Mouse (Mus musculus): ENCODE measurements around the gene Gabra2.
A peak's percentile ranks its signal among the peaks of the same experiment; 100 is the strongest.

Gene Gabra2

DNA sequence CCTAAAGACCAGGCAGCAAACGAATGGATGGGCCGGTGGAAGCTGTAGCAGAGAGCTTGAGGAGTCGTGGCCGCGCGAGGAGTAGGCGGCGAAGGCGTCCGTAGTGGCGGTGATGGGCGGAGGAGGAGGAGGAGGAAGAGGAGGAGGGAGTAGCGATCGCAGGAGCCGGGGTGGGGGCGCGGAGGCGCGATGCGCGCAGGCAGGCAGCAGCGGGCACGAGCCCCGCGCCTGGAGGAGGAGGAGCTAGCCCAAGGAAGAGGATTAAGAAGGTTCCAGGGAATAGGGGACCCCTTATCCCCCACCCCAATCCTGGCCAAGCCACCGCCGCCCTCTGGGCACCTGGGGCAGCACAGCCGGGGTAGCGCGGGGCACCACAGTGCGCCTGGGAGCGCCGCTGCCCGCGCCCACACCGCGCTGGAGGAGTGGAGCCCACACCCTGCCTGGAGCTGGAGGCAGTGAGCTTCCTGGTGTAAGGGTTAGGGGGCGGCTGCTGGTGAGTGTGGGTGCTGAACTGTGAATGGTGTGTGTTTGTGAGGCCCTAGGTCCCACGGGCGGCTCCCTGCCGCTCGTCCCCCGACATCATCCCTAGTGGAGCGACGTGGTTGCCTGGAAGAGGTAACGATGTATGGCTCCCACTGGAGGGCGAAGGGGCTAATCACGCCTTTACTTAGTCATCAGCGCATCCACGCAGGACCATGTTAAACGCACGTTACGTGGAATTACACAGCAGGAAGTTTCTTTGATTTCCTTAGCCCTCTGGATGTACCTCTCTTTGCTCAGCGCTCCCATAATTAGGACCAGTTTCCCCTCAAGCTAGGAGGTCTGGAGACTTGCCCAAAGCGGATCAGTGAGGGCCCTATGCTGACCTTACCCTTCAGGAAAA is at the start of gene Gabra2:
Gabra2 (minus strand) TSS at position 125 of the 883 bp plus-strand sequence.
- peak; percentile 68 for DNase-seq

DNA sequence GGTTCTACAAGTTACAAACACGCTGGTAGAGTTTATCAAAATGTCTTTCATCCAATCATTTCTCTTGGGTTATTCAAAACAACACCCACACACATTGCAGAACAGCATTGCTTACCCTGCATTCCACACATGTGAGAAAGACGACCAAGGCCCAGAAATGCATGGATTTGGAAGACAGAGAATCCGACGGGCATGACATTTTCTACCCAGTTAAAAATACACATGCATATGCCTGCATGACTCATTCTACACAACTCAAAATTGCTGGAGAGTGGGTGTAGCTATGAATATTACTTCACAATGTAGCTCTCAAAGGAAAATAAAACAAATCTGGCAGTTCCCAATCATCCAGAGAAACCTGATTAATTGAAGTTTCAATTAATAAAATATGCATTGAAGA is 41.0 kb upstream of the Gabra2 start:
- no peak for DNase-seq

DNA sequence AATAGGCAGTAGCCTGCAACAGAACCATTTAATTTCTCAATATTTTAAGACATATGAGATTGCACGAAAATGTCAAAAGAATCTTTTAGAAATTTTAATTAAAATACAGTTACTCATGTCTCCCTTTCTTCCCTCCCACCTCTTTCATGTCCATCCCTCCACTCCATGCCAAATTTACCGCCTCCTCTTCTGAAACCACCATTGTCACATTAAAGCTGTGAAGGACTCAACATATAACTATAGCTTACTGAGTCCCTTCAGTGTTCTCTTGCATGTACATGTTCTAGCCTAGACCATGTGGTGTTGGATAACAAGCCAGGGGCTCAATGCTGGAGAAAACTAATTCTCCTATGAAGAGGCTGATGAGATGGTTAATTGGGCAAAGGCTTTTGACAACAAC is 40.2 kb upstream of the Gabra2 start:
- DNase-seq, result no peak

DNA sequence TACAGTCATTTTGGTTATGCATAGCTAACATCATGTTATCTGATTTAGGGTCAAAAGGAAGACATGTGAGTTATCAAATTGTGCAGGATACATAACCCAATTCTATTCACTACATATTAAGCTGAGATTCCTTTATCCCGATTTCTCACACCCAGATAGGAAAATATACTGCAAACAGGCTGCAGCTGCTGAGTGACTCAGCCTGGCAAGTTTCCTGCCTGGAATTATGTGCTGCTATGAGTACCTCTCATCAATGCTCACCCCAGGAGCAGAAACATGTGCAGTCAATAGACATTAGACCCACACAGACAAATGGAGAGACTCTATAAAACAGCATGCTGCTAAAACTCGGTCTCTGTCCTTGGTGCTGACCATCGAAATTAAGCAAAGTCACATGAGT is 32.1 kb upstream of the Gabra2 start:
- DNase-seq, result peak; percentile 41

DNA sequence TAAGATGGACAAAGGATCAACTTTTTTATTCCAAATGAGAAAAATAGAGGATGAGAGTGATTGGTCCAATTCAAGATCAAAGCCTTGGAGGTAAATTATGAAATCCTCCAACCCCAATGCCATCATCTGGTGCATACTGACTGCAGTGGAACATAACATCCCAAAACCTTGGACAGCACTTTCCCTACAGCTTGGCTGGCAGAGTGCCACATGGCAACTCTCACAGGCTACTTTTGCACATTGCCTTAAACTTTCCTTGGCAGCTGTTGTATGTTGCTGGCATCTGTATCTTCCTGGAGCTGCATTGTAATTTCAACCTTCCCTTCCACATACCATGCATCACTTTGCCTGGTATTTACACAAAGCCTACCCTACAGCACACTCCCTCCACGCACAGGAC is 19.6 kb upstream of the Gabra2 start:
- DNase-seq, result no peak

DNA sequence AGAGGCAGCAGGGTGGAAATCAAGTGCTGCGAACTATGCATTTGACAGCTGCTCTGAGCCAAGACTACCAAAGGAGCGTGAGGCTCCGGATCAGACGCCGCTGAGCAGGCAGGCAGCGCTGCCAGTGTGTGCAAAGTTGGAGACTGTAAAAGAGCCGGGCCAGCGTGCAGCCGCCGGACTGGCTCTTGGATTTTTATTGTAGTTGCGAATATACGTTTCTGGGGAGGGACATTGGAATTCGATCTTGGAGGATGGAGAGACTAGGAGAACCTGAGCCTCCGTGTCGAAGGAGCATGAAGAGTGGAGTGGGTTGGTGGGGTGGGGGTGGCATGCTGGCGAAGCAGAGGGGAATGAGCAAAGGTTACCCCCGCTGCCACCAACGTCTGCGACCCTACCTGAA is 469 bp downstream of the Gabra2 start:
- peak; percentile 74 for DNase-seq

DNA sequence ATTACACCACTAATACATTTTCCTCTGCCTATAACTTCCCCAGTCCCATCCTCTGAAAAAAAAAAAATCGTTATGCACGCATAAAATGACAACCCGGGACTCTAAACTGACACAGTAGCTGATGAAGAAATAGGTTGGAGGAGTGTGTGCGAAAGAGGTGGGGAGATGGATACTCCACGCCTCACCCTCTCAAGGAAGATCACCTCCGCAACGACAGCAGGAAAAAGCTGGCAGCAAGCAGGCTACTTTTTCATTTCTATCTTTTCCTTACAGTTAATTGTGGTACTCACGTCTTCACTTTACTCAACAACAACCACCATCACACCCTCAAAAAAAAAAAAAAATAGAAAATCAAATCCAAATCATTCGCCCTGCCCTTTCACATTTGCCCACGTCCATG is 873 bp downstream of the Gabra2 start:
- no peak for DNase-seq

DNA sequence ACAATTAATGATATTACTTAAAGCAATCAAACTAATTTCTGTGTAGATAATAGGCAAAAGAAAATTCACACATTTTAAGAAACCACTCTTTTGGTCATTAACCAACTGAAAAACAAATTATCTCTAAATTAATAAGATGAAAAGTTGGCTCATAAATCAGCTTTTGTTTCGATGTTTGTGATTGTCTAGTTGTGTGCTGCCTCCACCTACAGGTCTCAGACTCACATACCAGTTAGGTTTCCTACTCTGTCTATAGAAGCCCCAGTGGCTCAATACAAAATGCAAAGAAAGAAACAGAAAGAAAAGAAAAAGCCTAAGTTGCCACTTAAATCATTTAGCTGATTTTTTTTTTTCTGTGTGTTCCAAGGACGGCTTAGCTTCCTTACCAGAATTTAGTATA is 1.8 kb downstream of the Gabra2 start:
- DNase-seq, result peak; percentile 12

DNA sequence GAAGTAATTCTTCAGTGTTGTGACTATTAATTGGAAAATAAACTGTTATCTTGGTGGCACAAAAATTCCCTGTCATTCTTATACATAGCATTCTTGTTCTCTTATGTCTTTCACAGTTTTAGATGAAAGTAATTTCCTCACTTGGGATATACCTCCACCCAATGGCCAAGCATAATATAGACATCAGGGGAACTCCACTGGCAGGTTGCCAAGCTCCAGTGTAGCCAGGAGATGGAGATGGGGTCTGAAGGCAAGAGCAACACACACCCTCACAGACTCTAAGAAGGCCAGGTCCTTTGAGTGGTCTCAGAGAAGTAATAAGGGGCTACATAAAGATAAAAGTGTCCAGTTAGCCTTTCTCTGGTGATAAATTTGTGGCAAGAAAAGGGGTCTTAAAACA is 3.2 kb downstream of the Gabra2 start:
- peak; percentile 53 for DNase-seq

DNA sequence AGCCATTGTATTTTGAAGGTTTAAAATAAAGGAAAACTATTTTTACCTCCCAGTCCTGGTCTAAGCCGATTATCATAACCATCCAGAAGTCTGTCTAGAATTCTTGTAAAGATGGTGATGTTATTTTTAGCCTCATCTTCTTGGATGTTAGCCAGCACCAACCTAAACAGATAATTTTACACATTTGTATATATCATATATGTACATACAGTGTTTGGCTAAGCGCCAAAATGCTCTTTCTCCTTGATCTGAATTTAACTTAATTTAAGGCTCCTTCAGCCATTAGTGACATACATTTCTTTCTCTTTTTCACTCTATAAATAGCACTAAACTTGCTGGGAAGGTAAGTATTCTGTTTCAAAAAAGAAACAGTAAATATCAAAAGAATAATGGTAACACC is 3.7 kb downstream of the Gabra2 start:
- DNase-seq, result no peak

DNA sequence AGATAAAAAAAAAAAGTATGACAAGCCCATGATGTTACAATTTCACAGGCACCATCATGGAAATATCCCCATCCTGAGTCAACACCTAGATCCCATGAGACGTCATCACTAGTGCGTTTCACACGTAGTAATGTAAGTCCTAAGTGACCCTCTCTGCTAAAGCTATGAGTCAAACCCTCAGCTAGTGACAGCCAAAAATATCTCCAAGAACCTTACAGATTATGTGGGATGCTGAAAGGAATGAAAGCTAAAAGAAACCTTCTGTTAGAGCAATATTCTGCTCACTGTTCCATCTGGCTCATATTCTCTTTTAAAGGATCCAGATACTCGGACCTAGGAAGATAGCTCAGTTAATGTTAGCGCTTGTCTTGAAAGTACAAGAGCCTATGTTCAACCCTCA is 16.8 kb downstream of the Gabra2 start:
- DNase-seq, result no peak

DNA sequence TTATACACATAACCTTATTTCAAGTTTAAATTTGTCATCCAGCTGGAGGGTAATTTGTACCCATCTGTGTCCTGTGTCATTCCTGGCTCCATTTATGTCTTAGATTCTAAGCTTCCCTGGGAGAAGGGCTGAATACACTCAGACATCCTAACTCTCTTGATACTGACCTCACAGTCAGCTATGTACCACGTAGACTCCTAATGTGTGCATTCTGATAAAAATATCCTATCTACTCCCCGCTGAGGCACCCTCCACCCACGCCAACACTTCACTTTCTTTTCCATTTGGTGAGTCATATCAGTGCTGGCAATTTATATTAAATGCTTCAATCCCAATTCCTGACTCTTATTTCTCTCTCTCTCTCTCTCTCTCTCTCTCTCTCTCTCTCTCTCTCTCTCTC is 34.0 kb downstream of the Gabra2 start:
- no peak for DNase-seq

DNA sequence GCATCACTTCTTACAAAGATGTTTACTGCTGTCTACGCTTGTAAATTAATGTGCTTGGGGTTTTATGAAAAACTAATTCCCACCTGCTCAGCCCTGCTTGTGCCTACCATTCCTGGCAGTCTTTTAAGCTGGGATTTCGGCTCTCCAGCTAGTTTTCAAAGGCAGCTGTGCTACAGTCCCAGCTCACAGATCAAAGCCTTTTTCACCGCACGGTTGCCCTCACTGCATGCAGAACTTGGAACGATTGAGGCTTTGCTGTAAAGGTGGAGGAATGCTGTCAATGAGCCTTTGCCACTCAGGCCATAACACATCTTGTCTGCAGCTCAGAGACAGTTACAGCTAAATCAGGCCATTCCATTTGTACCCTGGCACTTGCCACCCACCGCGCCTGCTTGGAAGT is 37.6 kb downstream of the Gabra2 start:
- DNase-seq, result peak; percentile 13

DNA sequence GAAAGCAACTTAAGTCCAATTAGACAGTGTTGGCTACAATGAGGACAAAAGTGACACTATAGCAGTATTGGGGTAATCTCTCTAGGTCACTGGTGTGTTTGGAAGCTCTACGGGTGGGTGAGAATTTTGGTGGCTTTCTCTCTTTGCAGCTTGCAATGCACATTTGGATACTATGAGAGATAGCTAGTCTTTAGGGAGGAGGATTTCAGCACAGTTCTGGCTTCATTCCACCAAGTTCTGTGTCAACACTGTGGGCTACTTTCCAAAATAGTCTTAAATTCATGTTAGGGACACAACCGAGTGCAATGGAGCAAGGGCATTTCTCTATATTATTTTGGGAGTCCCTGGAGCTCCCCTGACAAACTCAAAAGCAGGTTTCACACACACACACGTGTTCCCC is 58.3 kb downstream of the Gabra2 start:
- DNase-seq, result no peak

DNA sequence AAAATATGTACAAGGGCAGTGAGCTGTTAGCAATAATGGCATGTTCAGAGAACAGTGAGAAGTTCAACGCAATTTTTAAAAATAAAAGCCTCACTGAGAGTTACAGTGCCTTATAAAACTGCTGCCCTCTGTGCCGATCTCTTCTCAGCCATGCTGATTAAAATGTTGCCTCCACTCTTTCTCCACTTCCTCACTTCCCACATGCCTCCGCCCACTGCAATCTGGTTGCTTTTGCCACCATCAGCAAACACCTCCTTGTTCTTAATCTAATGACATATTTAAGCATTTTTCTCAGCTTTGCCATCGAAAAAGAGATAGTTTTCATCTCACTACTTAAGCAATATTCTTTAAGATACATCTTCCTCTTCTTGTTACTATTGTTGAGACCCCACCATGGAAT is 69.7 kb downstream of the Gabra2 start:
- DNase-seq, result no peak

DNA sequence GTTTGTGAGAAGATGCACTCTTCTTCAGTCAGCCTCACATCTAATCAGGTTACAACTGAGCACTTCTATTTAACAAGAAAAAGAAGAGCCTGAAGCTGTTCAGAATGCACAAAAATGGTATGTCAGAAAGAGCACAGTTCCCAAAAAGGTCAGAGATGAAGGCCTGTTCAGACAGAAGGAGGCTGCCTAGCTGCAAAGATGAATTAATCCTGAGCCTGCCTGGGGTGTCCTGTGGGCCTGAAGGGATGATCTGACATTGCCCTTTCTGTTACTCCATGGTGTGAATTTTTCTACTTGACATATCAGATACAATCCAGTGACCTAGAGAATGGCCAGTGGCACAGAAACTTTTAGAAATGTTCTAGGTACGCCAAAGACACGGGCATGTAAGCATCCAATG is 83.9 kb downstream of the Gabra2 start:
- DNase-seq, result no peak

DNA sequence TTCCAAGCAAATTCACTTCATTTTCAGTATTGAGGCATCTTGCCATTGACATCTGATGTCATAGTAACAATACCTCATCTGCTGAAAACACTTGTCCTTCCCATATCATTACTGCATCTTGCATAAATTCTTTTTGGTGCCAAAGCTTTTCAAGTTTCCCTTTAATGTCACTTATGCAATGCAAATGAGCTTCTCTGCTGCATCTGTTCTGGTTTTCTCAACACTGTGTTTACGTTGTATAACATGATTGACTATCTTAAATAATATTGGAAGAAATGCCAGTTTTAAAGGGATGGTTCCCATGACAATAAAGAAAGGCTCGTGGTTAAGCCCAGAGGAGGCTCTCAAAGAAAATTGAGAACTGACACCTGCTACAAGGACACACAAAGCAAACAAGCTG is 84.4 kb downstream of the Gabra2 start:
- no peak for DNase-seq

DNA sequence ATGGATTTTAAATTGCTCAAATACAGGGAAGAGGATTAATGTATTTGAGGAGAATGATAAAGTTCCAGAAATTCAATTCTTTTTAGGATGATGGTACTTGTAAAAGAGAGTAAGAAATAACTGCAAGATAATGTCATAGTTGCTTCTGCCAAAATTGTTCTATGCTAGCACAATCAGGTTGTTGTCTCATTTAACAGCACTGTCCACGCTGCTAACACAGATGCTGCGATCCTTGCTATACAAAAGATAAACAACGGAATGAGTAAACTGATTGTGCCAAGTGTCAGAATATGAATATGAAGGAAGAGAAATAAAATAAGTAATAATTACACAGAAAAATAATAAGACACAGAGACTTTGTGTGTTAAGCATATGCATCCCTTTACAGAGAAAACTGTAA is 84.9 kb downstream of the Gabra2 start:
- DNase-seq, result no peak

DNA sequence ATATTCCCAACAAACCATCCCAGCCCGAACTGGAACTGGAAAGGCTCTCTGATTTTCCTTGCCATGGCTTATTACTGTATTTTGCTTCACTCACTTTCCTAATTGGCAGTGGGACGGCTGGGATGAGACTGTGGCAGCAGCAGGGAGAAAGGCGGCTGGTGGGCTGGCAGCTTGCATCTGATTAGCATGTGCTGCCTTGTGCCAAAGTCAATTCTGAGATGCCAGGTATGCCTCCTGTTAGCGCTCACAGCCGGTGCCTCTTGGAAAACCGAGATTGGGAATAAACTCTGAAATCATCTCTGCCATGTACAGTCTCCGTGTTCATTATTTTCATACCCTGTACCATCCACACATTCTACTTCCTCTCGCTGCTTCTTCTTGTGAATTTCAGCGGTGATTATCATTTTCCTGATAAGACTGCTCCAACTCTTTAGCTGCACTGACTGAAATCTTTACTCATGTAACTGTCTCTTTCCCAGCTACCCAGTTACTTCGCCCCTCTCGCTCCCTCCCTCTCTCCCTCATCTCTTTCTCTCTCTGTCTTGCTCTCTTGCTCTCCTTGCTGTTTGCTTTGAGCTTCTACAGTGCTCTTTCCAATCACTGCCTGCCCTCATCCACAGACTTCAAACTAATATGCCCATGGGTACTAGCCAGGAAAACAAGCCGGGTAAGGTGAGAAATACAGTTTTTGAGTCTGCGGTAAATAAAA is 99.9 kb downstream of the Gabra2 start:
- no peak for DNase-seq

DNA sequence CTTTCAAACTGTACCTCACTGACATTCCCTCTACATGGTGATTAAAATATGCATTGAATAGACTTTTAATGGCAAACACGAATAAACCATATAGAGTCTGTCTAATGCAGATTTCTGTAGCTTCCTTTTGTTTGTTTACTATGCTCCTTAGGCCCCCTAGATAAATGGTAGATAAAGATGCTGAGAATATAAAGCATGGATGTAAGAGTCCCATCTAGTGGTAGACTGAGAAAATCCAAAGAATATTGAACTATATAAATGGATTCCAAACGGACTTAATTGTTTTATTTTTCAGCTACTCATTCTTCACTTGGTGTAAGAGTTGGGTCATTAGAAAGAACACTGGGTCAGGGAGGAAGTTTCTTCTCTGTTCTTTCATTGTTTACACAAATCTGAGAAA is 102.4 kb downstream of the Gabra2 start:
- DNase-seq, result no peak

DNA sequence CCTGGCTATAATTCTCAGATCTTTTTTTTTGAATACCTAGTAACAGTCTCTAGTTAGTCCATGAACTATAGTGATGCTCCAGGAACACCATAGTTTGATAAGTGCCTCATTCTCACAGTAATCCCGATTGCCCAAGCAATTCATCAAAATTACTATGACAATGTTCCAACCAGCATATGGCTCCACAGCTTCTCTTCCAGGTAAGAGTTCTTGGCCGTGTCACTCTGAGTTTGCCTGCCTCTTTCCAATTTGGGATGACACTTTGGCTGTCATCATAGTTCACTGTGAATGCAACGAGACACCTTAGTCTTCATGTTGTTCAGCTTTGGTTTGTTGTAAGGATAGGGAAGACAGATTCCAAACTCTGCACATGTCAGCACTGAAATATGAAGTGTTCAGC is 104.8 kb downstream of the Gabra2 start:
- DNase-seq, result no peak

Data from embryo, embryonic 11 days (tissue).